Mouse (Mus musculus) forebrain, postnatal 0 days (tissue): ENCODE measurements around the gene Psmd4. TPM values are rescaled to one million over a fixed set of nuclear protein-coding genes. Genes with fewer than 3 reads are reported as not detected.

Experiments used
- ATAC-seq: fragments of 200-750 bp; cut with Nextera tagmentation; 2 replicates; pipeline ENCODE4 v1.8.0; 2017; ENCODE audit warnings: mild to moderate bottlenecking, moderate library complexity
- DNase-seq: peaks from one replicate; pipeline ENCODE4 v3.0.0-alpha.2; 2015
- H3K27ac ChIP-seq: fragments of 300-500 bp; sonication (generic); 2 replicates; pipeline ENCODE4 v1.5.1; 2014; ENCODE audit warnings: low read depth, mild to moderate bottlenecking, antibody characterized with exemption, low read length, moderate library complexity, mixed read lengths
- H3K27me3 ChIP-seq: fragments of 300-500 bp; sonication (generic); 2 replicates; pipeline ENCODE4 v1.6.1; 2014; ENCODE audit warnings: mild to moderate bottlenecking, low read length, mixed read lengths; ENCODE audit not compliant: insufficient read depth
- H3K36me3 ChIP-seq: fragments of 300-500 bp; sonication (generic); 2 replicates; pipeline ENCODE4 v1.6.1; 2014; ENCODE audit warnings: mild to moderate bottlenecking, moderate library complexity; ENCODE audit not compliant: insufficient read depth
- H3K4me1 ChIP-seq: fragments of 300-500 bp; sonication (generic); 2 replicates; pipeline ENCODE4 v1.6.1; 2014; ENCODE audit warnings: antibody characterized with exemption; ENCODE audit not compliant: insufficient read depth
- H3K4me2 ChIP-seq: fragments of 300-500 bp; sonication (generic); 2 replicates; pipeline ENCODE4 v1.6.1; 2014; ENCODE audit warnings: low read depth, mild to moderate bottlenecking, moderate library complexity
- H3K4me3 ChIP-seq: fragments of 300-500 bp; sonication (generic); 2 replicates; pipeline ENCODE4 v1.5.1; 2014; ENCODE audit warnings: low read depth, low read length, mixed read lengths
- H3K9ac ChIP-seq: fragments of 300-500 bp; sonication (generic); 2 replicates; pipeline ENCODE4 v1.6.1; 2014; ENCODE audit warnings: mild to moderate bottlenecking
- H3K9me3 ChIP-seq: fragments of 300-500 bp; sonication (generic); 2 replicates; pipeline ENCODE4 v1.6.1; 2016; ENCODE audit warnings: low read length
- CTCF ChIP-seq: sonication (generic); IDR thresholded peaks from 2 replicates; pipeline ENCODE4 v1.5.1; 2016; ENCODE audit warnings: antibody characterized with exemption, control low read depth, low read depth
- WGBS: fragments of 180-500 bp; shearing (Covaris S2); extraction: QIAGEN DNeasy Blood & Tissue Kit; methylation state at CpG from one replicate; pipeline ENCODE4 v1.1.7; 2014; 5-methylcytosine and 5-hydroxymethylcytosine counted together
- polyA plus RNA-seq: library from polyadenylated mRNA; unstranded; fragments of >200 nt; fragmentation: Nextera tagmentation; extraction: Ambion mirVana; gene quantifications from 2 replicates; pipeline ENCODE4 v1.2.1, GENCODE M21; 2015
- total RNA-seq: library from RNA; depleted of rRNA; stranded (reverse); fragments of >200 nt; gene quantifications from 2 replicates; pipeline ENCODE4 v1.2.3, GENCODE M21; 2014

Gene Psmd4
- total and polyA plus RNA-seq, 2 experiments from 2014 or later, result 203 to 279 TPM

DNA sequence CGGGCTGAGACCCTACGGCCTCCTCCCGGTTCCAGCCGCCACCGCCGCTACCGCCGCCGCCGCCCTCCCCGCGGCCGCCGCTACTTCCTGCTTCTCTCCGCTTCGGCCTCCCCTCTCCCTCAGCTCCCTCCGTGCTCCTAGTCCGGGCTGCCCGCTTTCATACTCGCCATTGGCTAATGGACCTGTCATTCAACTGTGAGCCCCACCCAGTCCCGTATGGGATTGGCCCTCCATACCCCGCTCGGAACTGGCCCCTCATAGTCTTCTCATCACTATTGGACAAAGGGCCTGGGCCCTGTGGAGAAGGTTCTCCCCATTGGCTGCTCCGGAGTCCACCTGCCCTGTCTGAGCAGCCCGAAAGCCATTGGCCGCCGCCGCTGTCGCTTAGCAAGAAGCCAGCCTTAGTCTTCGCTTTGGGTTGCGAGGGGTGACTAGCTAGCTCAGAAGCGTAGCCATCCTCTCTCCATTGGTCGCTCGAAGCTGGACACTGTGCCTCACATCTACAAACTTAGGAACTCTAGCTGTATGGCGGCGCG lies 27.0 kb downstream of the Psmd4 start, which contains the start of gene Zfp687:
Gene Zfp687 (minus strand): TSS at position 112 of the 536 bp plus-strand sequence.
- no peak for TF ChIP-seq CTCF
- peak; percentile 98 for ATAC-seq
- Histone ChIP-seq H3K4me2 (peak within 1 kb of the TSS; percentile 99), H3K4me3 (peak within 1 kb of the TSS; percentile 77), H3K36me3 (peaks cover 15% of the 10 kb centered on the region), H3K27ac (peak within 1 kb of the TSS; percentile 97), H3K4me1 (peaks cover 12% of the 10 kb centered on the region), H3K9ac (peak within 1 kb of the TSS; percentile 76), H3K9me3 (no peaks in the 10 kb centered on the region), H3K27me3 (no peaks in the 10 kb centered on the region)
- WGBS, result 2% methylated on average over 37 of the region's 37 CpGs
- peak; percentile 99 for DNase-seq

DNA sequence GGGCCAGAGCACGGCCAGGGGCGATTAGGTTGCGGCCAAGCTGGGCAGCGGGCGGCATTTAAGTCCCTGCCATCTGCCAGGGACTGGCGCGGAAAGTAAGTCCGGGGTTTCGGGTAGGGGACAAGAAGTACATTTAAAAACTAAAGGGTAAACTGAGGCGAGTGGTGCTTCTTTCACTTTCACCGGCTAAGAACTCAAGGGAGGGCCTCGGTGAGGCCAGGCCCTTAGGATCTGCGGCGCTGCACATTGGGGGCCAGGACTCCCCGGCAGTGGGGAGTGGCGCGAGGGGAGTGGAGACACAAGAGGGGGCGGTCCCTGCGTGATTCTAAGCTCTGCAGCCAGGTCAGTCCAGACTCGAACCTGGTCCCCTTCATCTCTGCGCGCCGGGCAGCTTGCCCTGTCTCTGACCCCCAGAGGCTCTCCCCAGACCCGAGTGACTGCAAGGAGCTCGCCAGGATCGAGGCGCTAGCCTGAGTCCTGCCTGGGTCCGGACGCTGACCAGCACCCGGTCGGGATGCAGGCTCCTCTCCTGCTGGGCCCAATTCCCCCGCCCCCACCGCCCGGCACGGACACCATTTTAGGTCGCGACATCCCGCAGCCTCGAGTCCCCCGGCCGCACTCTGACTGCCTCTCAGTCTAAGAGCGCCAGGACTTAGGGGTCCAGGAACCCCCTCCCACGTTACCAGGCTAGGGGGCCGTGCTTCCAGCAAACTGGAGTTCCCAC lies 27.8 kb downstream of the Psmd4 start:
- H3K27me3 ChIP-seq, result no peaks in the 10 kb centered on the region
- no peak for TF ChIP-seq CTCF
- ATAC-seq (no peak; the same call in 1 of the 2 replicates), DNase-seq (peak; percentile 17)
- peak overlapping the region; percentile 77 for H3K4me3 ChIP-seq
- H3K36me3 ChIP-seq, result peaks cover 22% of the 10 kb centered on the region
- peak overlapping the region; percentile 76 for H3K9ac ChIP-seq
- H3K27ac ChIP-seq, result peak overlapping the region; percentile 86
- WGBS, result under 1% methylated on average over 44 of the region's 44 CpGs
- H3K4me2 ChIP-seq, result peak overlapping the region; percentile 99
- no peaks in the 10 kb centered on the region for H3K9me3 ChIP-seq
- H3K4me1 ChIP-seq, result peaks cover 12% of the 10 kb centered on the region

DNA sequence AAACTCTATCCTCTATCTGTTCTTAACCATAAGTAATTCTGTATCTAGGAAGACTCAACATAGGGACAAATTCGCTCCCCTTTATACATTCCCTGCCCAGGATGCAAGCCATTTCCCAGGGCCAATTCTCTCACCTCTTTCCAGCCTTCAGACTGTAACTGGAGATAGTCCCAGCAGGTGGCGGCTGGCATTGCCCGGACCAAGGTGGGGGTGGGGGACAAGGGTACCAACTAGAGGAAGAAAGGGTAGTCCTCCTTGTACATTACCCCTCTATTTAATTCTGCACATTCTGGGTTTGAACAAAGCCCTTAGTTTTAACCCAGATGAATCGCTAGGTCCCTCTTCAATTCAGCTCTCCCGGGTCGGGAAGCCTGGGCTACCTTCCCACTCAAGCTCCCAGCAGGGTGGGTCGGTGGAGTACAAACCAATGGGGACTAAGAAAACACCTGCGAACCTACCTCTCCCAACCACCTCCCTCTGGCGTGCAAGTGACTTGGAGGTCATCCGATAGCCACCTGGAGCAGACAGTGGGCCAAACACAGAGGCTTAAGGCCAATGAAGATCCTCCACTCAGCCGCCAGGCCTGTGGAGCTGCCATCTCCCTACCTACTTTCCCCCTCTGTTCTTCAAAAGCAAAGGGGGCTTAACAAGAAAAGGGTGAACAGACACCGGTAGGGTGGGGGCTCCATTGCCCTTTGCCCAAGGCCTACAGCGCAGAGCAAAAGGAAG lies 28.6 kb downstream of the Psmd4 start:
- ATAC-seq, result no peak
- WGBS, result 12% methylated on average over 13 of the region's 13 CpGs
- H3K27ac ChIP-seq, result no peak overlapping the region

DNA sequence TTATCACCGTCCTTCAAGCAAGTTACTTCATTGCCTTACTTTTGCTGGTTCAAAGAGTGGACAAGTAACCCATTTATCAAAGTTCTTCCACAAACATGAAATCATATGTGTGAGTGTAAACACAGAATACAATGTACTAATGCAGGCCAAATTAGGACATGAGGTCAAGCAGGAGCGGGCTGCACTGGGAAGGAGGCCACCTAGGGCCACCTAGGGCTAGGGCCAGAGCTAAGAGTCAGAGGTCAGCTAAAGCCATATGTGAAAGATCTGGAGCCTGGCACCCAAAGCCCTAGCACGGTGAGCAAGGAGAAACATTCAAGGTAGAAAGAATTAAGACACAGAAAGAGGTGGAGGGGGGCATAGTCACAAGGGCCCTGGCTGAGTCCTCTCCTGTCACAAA lies 29.4 kb downstream of the Psmd4 start:
- Histone ChIP-seq H3K9me3 (no peaks in the 10 kb centered on the region), H3K4me1 (peaks cover 12% of the 10 kb centered on the region), H3K27ac (no peak overlapping the region), H3K27me3 (no peaks in the 10 kb centered on the region), H3K36me3 (peaks cover 38% of the 10 kb centered on the region), H3K9ac (no peak overlapping the region), H3K4me2 (no peak overlapping the region), H3K4me3 (no peak overlapping the region)
- no peak for DNase-seq
- no peak for ATAC-seq
- WGBS, result 89% methylated on average over 3 of the region's 3 CpGs
- no peak for TF ChIP-seq CTCF

More for the DNA sequence above, 28.6 kb downstream of the Psmd4 start:
- H3K4me1 ChIP-seq, result peaks cover 12% of the 10 kb centered on the region
- DNase-seq, result no peak
- no peak for TF ChIP-seq CTCF
- H3K4me3 ChIP-seq, result peak overlapping the region; percentile 77
- peaks cover 29% of the 10 kb centered on the region for H3K36me3 ChIP-seq
- peak overlapping the region; percentile 76 for H3K9ac ChIP-seq
- peak overlapping the region; percentile 99 for H3K4me2 ChIP-seq
- H3K27me3 ChIP-seq, result no peaks in the 10 kb centered on the region
- H3K9me3 ChIP-seq, result no peaks in the 10 kb centered on the region

DNA sequence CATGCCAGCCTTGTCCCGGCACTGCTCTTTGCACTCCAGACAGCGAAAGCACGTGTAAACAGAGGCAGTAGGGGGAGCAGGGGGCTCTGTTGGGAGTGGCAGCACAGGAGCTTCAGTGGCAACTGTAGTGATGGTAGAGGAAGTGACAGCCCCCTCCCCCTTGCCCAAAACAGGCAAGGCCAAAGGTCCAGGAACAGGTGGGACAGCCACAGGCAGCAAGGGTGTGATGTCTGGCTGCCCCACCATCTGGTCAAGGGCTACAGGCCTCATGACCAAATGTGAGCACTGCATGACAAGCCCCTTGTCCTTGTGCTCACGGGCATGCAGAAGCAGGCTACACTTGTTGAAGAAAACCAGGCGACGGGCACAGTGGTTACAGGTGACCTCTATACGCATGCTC lies 32.0 kb downstream of the Psmd4 start:
- peaks cover 7% of the 10 kb centered on the region for H3K4me1 ChIP-seq
- ATAC-seq (no peak), DNase-seq (no peak)
- no peak overlapping the region for H3K4me2 ChIP-seq
- no peak overlapping the region for H3K27ac ChIP-seq
- no peak overlapping the region for H3K9ac ChIP-seq
- H3K9me3 ChIP-seq, result no peaks in the 10 kb centered on the region
- H3K4me3 ChIP-seq, result no peak overlapping the region
- 88% methylated on average over 7 of the region's 7 CpGs for WGBS
- H3K36me3 ChIP-seq, result peaks cover 57% of the 10 kb centered on the region
- TF ChIP-seq CTCF, result no peak
- H3K27me3 ChIP-seq, result no peaks in the 10 kb centered on the region

DNA sequence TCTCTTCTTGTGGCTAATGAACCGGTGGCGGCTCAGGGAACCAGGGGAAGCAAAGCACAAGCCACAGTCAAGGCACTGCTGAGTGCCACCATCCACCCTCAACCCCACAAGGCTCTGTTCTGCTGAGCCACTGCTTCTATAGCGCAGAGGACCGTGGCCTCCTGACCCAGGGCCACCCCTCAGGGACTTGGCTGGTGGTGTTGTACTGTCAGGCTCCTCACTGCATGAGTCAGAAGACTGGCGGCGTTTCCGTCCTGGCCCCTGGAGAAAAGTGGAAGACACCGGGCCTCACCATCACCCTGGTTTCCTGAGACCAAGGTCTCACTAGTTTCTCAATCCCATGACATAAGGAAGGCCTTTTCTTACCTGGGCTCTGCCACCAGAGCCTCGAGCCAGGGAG lies 34.7 kb downstream of the Psmd4 start:
- H3K4me2 ChIP-seq, result no peak overlapping the region
- no peaks in the 10 kb centered on the region for H3K4me1 ChIP-seq
- no peaks in the 10 kb centered on the region for H3K27me3 ChIP-seq
- TF ChIP-seq CTCF, result no peak
- H3K4me3 ChIP-seq, result no peak overlapping the region
- H3K9ac ChIP-seq, result no peak overlapping the region
- DNase-seq (no peak), ATAC-seq (no peak)
- H3K36me3 ChIP-seq, result peaks cover 82% of the 10 kb centered on the region
- H3K9me3 ChIP-seq, result no peaks in the 10 kb centered on the region
- WGBS, result 88% methylated on average over 9 of the region's 9 CpGs
- H3K27ac ChIP-seq, result no peak overlapping the region

DNA sequence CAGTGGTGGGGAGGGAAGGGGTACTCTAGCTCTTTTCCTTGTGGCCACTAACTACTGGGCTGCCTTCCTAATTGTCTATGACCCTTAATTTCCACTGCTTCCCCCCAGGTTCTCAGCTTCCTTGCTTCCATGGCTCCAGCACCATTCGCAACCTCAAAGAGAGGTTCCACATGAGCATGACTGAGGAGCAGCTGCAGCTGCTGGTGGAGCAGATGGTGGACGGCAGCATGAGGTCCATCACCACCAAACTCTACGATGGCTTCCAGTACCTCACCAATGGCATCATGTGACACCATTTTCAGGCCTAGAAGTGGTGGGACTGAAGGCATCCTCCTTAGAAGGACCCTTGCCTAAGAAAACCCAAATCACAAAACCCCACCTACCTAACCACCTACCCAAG lies 36.8 kb downstream of the Psmd4 start:
- peaks cover 84% of the 10 kb centered on the region for H3K36me3 ChIP-seq
- H3K27ac ChIP-seq, result no peak overlapping the region
- no peaks in the 10 kb centered on the region for H3K9me3 ChIP-seq
- no peaks in the 10 kb centered on the region for H3K4me1 ChIP-seq
- DNase-seq, result no peak
- no peak overlapping the region for H3K9ac ChIP-seq
- H3K4me3 ChIP-seq, result no peak overlapping the region
- WGBS, result 84% methylated on average over 3 of the region's 3 CpGs
- no peak overlapping the region for H3K4me2 ChIP-seq
- ATAC-seq, result no peak
- no peak for TF ChIP-seq CTCF
- H3K27me3 ChIP-seq, result no peaks in the 10 kb centered on the region
